Mouse (Mus musculus): Measurements from ENCODE around the gene Olfr3.

Olfr3 gene

DNA sequence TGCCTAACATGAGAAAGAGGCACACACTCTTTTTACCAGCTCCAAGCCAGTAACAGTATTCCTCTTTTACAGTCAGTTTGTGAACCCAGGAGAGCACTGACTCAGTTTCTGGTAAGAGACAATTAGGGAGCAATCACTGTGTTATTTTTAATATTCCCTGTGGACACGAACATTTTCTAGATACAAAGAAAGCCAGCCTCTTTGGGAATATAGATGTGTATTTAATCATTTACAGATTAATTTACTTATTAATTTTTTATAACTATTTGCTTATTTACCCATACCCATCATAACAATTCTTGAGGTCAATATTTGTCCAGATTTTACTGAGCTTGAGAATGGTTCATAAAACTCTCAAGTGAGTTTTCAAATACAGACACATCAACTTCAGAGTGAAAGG is at the start of gene Olfr3:
Gene Olfr3, minus strand, starts transcription at position 101 of the 400 bp plus-strand sequence.
- in situ Hi-C loops (cut with MboI) = no loop called here

DNA sequence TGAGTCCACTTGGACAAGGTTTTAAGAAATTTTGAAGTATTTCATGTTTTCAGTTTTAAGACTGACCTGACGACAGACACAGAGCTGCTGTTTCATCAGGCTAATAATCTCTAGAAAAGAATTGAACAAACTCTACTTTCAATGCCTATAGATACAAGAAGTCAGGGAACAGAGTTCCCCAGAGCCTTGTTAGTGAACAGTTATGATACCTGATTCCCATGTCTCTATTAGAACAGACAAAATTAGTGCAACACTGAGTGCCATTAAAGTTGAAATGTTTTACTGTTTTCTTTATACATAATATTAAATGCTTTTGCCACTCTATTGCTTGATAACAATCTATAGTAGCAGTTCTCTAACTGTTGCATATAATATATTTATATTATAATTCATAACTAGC is 45.7 kb upstream of the Olfr3 start, which contains the start of gene Olfr351:
Gene Olfr351, minus strand, starts transcription at position 101 of the 400 bp plus-strand sequence.
- in situ Hi-C loops (cut with MboI) = no loop called here

DNA sequence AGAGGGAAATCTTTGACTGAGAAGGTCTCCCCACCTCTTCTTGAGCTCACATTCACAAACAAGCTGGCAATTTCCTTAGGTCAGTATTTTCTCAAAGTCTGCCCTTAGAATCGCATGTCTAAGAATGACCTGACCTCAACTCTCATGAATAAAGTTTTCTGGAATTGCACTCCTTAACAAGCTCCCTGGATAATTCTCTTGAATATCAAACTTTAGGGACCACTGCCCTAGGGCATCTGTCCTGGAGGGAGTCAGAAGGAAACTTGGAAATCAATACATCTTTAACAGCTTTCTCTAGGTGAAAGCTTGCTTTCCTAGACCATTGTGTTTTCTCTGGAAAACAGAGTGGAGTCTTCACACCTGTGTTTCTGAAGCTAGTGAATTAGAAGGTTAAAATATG is 29.2 kb upstream of the Olfr3 start, which contains the start of gene Olfr350:
Gene Olfr350, plus strand, starts transcription at position 301 of the 400 bp plus-strand sequence.
- in situ Hi-C loops (cut with MboI) = no loop called here

DNA sequence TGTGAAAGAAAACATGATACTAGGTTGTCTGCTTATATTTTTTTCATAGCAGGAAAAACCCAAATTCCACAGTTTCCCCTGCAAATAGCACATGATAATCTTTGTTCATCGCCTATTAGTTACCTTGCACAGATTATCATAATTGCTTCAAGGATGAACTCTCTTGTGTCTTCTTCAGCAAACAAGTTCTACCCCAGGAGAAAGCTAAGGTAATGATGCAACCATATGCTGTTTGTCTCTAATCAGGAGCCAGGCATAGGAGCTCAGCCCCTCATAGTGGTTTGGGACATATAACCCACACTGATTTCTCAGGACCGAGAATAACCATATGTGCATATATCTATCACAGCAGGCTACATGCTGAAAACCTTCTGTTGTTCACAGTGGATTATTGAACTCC is 26.6 kb downstream of the Olfr3 start, which contains the start of gene Olfr50:
Gene Olfr50, plus strand, starts transcription at position 301 of the 400 bp plus-strand sequence.
- in situ Hi-C loops (cut with MboI) = no loop called here

DNA sequence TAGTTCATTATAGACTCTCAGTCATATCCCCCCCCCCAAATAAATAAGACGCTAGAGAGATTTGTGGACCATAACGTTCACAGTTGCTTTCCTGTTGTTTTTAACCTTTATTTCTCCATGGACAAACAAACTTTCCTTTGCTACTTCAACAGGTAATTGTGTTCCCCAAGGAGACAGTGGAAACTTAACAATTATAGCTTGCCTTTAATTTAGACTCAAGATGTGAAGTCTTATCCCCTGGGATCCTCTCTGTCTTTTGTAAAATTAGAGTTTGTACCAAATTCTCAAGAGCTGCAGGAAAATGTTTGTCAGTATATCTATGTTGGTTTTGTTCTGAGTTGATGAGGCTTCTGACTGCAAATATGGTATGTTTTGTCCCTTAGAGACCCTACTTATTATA is 32.9 kb downstream of the Olfr3 start, which contains the start of gene Olfr348:
Gene Olfr348, plus strand, starts transcription at position 301 of the 400 bp plus-strand sequence.
- in situ Hi-C loops (cut with MboI) = no loop called here

All from mature B cell (primary cell).